Mouse (Mus musculus) intestine, embryonic 16.5 days (tissue): ENCODE data around the gene Plcd3. TPM values are rescaled to one million over a fixed set of nuclear protein-coding genes. Genes with fewer than 3 reads are reported as not detected.

Source experiments
- ATAC-seq: fragments of 200-750 bp; cut with Nextera tagmentation; 2 replicates; pipeline ENCODE4 v1.8.0; 2017; ENCODE audit warnings: moderate TSS enrichment, moderate library complexity
- H3K27ac ChIP-seq: fragments of 300-500 bp; sonication (generic); 2 replicates; pipeline ENCODE4 v1.5.1; 2014; ENCODE audit warnings: mild to moderate bottlenecking, low read length
- H3K27me3 ChIP-seq: fragments of 300-500 bp; sonication (generic); replicated peaks from 2 replicates; pipeline ENCODE4 v1.6.1; 2014; ENCODE audit warnings: low read length, control low read depth, mixed read lengths; ENCODE audit not compliant: control insufficient read depth, insufficient read depth
- H3K36me3 ChIP-seq: fragments of 300-500 bp; sonication (generic); 2 replicates; pipeline ENCODE4 v1.6.1; 2014; ENCODE audit warnings: low read length, control low read depth; ENCODE audit not compliant: control insufficient read depth, insufficient read depth
- H3K4me1 ChIP-seq: fragments of 300-500 bp; sonication (generic); 2 replicates; pipeline ENCODE4 v1.6.1; 2014; ENCODE audit warnings: low read length, control low read depth, mixed read lengths; ENCODE audit not compliant: control insufficient read depth, insufficient read depth
- H3K4me2 ChIP-seq: fragments of 300-500 bp; sonication (generic); 2 replicates; pipeline ENCODE4 v1.6.1; 2014; ENCODE audit warnings: low read depth, low read length, control low read depth
- H3K4me3 ChIP-seq: fragments of 300-500 bp; sonication (generic); 2 replicates; pipeline ENCODE4 v1.5.1; 2014; ENCODE audit warnings: mild to moderate bottlenecking, low read length
- H3K9ac ChIP-seq: fragments of 300-500 bp; sonication (generic); 2 replicates; pipeline ENCODE4 v1.6.1; 2014; ENCODE audit warnings: low read depth, low read length
- H3K9me3 ChIP-seq: fragments of 300-500 bp; sonication (generic); 2 replicates; pipeline ENCODE4 v1.6.1; 2016; ENCODE audit warnings: low read length, control low read depth; ENCODE audit not compliant: control insufficient read depth
- WGBS: fragments of 180-500 bp; shearing (Covaris S2); extraction: QIAGEN DNeasy Blood & Tissue Kit; methylation state at CpG from one replicate; pipeline ENCODE4 v1.1.7; 2014; 5-methylcytosine and 5-hydroxymethylcytosine counted together
- polyA plus RNA-seq: library from polyadenylated mRNA; unstranded; fragments of >200 nt; fragmentation: Nextera tagmentation; extraction: Ambion mirVana; gene quantifications from 2 replicates; pipeline ENCODE4 v1.2.1, GENCODE M21; 2015

The Plcd3 gene
- polyA plus RNA-seq, 1 experiment from 2014 or later, result 2.3 TPM

DNA sequence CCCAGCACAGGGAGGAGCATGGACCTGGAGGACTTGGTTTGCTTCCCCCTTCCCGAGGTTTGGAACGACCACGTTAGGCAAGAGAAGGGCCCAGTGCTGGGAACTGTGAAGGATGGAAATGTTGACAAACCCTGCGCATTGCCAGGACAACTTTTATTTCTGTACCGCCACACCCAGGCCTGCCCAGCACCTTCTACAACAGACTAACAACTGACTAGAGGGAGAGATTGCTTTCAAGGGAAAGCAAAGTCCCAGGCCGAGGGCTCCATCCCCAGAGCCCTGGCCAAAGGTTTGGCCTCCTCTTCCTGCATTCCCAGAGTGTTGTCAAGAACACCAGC lies 39.3 kb upstream of the Plcd3 start:
- 25% methylated on average over 6 of the region's 6 CpGs for WGBS
- H3K4me2 ChIP-seq, result 0 out of 2 replicates have a peak overlapping the region, but pooled peaks have one; percentile 24
- no peaks in the 10 kb centered on the region for H3K9me3 ChIP-seq
- peak overlapping the region; percentile 98 for H3K27ac ChIP-seq
- H3K36me3 ChIP-seq, result no peaks in the 10 kb centered on the region; the same call in 1 of the 2 replicates
- H3K4me3 ChIP-seq, result no peak overlapping the region
- ATAC-seq, result peak; percentile 37
- H3K9ac ChIP-seq, result peak overlapping the region; percentile 62
- H3K27me3 ChIP-seq, result no peaks in the 10 kb centered on the region
- peaks cover 49% of the 10 kb centered on the region for H3K4me1 ChIP-seq

DNA sequence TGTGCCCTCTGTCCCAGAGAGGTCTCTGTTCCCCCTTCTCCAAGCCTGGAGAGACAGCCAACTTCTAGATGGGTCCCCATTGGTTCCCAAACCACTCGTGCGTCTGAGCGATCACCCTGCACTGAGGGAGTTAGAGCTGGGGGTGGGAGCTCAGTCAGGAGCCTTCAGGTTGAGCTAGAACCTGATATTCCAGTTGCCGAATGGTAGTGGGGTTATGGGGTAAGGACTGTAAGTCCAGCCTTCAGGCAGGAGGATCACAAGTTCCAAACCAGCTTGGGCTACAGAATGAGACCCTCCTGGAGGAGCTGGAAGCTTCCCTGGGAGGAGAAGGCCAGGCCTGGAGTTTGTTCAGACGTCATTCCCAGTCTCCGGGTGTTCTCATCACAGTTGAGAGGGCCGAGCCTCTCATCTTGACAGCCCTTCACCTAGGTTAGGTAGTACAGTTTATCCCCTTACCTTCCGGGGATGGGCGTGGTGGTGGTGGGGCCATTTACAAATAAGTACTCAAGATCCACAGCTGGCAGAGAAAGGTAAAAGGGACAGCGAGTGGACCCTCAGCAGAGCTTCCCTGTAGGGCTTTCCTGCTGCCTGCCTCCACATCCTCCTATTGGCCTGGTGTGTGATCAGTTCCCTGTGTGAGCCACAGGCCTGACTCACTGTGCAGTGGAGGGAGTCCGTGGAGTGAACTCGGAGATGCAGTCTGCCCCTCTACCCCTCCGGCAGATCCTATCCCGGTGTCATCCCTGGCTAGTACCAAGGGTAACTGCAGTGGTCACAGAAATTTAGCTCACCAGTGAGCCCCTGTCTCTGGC lies 38.7 kb upstream of the Plcd3 start:
- H3K27me3 ChIP-seq, result no peaks in the 10 kb centered on the region
- H3K4me1 ChIP-seq, result peaks cover 47% of the 10 kb centered on the region
- no peak overlapping the region for H3K4me3 ChIP-seq
- 65% methylated on average over 14 of the region's 14 CpGs for WGBS
- no peaks in the 10 kb centered on the region for H3K9me3 ChIP-seq
- ATAC-seq, result no peak
- 0 out of 2 replicates have a peak overlapping the region, but pooled peaks have one; percentile 24 for H3K4me2 ChIP-seq
- peak overlapping the region; percentile 62 for H3K9ac ChIP-seq
- peak overlapping the region; percentile 98 for H3K27ac ChIP-seq
- no peaks in the 10 kb centered on the region; the same call in 1 of the 2 replicates for H3K36me3 ChIP-seq

DNA sequence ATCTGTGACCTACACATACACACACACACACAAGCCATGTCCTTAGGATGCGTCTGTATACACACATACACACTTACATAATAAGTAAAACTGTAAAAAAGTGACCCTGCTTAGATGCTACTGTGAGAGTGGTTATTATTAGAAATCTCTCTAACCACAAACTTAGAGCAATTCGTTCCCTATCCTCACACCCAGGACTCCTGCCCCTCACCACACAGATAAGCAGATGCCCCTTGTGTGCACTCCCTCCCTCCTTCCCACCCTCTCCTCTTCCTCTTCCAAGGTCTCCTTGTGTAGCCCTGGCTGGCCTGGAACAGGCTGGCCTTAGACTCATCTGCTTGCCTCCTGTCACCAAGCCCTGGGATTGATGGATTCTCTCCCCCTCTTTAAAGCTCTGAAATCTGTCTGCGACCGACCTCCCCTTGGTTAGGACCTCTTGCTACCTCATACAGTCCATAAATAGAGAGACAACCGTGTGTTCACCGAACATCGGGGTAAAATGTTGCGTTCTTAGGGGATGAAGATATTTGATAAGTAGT lies 34.6 kb upstream of the Plcd3 start:
- H3K36me3 ChIP-seq, result no peaks in the 10 kb centered on the region; the same call in 1 of the 2 replicates
- H3K4me3 ChIP-seq, result no peak overlapping the region
- H3K27me3 ChIP-seq, result no peaks in the 10 kb centered on the region
- peaks cover 30% of the 10 kb centered on the region for H3K4me1 ChIP-seq
- H3K9ac ChIP-seq, result no peak overlapping the region
- no peaks in the 10 kb centered on the region for H3K9me3 ChIP-seq
- no peak overlapping the region for H3K4me2 ChIP-seq
- no peak overlapping the region for H3K27ac ChIP-seq
- no peak for ATAC-seq
- WGBS, result 83% methylated on average over 8 of the region's 8 CpGs

DNA sequence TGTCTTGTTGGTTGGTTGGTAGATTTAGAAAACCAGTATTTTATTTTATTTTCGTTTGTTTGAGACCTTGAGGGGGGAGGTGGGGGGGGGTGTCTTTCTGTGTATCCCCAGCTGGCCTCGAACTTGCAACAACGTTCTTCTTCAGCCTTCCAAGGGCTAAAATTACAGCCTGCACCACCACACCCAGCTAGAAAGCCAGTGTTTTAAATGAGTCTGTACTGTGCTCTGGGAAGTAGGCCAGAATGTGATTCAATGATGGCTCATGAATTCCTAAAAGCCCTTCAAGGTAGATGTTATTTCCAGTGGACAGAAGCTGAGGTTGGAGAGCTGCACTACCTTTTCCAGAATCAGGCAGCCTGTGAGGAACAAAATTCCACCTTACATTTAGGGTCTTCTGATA lies 32.8 kb upstream of the Plcd3 start:
- Histone ChIP-seq H3K27ac (no peak overlapping the region), H3K4me2 (peak overlapping the region; percentile 60; the same call in 1 of the 2 replicates)
- WGBS, result 75% methylated on average over 3 of the region's 3 CpGs

DNA sequence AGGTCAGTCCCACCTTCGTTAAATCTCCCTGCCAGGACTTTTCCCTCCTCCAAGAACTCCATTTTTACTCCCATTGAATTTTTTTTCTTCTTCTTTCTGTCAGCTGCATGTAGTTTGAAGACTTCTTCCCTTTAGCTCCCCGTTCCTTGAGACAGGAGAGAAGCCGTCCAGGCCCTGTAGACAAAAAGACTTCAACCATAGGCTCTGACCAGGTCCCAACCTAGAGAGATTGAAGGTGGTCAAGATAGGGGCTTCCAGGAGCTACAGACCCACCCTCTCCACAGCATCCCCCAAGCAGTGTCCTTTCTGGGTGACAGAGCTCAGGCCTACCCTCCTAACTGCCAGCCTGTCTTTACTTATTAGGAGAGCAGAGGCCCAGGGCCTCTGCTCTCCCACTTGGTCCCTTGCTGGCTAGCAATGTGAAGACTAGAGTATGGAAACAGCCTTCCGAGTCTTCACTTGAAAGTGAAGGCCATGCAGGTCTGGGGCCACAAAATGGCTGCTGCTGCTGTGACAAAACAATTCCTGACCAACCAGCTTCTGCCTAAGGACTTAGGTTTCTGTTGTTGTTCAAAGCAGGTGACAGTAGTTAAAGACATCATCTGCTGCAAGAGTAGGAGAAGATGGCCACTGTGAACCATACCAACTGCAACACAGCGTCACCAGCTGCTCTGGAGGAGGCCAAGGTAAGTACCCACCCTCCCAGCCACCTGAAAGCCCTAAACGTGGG lies 32.2 kb upstream of the Plcd3 start:
- Histone ChIP-seq H3K9me3 (no peaks in the 10 kb centered on the region), H3K9ac (peak overlapping the region; percentile 67), H3K4me2 (peak overlapping the region; percentile 60), H3K27ac (peak overlapping the region; percentile 82), H3K4me3 (peak overlapping the region; percentile 44), H3K4me1 (peaks cover 24% of the 10 kb centered on the region), H3K36me3 (no peaks in the 10 kb centered on the region), H3K27me3 (no peaks in the 10 kb centered on the region)
- peak; percentile 7; the same call in 1 of the 2 replicates for ATAC-seq
- 56% methylated on average over 6 of the region's 6 CpGs for WGBS

More for the DNA sequence above, 32.8 kb upstream of the Plcd3 start:
- H3K4me1 ChIP-seq, result peaks cover 24% of the 10 kb centered on the region
- no peaks in the 10 kb centered on the region for H3K9me3 ChIP-seq
- H3K9ac ChIP-seq, result peak overlapping the region; percentile 67
- no peak overlapping the region for H3K4me3 ChIP-seq
- ATAC-seq, result no peak
- no peaks in the 10 kb centered on the region; the same call in 1 of the 2 replicates for H3K36me3 ChIP-seq
- no peaks in the 10 kb centered on the region for H3K27me3 ChIP-seq

DNA sequence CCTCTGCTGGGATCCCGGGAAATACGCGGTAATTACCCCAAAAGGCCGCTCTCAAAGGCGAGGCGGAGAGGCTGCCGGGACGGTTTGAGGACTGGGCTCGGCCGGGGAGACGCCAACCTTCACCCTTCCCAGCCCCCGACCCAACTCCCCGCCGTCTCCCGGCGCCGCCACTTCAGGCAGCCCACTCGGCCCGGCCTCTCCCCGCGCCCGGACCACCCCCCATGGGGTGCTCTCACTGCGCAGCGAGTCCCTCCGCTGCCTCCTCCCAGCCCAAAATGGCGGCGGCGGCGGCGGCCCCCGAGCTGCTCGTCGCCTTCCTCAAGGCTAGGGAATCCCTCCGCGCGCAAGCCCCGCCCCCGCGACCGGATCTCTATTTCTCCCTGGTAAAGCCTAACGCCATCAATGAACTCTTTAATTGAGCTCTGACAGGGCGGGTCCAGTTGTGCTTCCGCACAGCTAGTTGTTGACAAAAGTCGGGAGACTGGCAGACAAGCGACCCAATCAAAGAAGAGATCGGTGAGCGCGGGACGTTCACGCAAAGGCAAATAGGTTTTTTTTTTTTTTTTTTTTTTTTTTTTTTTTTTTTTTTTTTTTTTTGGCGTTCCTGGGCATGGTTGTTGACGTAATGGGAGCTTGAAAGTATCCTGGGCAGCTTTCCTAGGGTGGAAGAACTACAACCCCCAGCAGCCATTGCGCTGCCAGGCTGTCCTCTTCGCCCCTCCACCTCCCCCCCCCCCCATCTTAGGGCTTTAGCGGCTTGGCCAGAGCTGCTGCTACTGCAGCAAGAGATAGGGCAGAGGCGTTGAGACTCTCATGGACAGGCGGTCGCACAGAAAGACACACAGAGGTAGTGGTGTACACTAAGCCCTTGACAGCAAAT lies 31.4 kb upstream of the Plcd3 start:
- Histone ChIP-seq H3K4me2 (peak overlapping the region; percentile 66), H3K9me3 (no peaks in the 10 kb centered on the region), H3K4me1 (peaks cover 24% of the 10 kb centered on the region), H3K4me3 (peak overlapping the region; percentile 86), H3K9ac (peak overlapping the region; percentile 100), H3K36me3 (no peaks in the 10 kb centered on the region), H3K27ac (peak overlapping the region; percentile 97), H3K27me3 (no peaks in the 10 kb centered on the region)
- under 1% methylated on average over 58 of the region's 58 CpGs for WGBS
- peak; percentile 92 for ATAC-seq

DNA sequence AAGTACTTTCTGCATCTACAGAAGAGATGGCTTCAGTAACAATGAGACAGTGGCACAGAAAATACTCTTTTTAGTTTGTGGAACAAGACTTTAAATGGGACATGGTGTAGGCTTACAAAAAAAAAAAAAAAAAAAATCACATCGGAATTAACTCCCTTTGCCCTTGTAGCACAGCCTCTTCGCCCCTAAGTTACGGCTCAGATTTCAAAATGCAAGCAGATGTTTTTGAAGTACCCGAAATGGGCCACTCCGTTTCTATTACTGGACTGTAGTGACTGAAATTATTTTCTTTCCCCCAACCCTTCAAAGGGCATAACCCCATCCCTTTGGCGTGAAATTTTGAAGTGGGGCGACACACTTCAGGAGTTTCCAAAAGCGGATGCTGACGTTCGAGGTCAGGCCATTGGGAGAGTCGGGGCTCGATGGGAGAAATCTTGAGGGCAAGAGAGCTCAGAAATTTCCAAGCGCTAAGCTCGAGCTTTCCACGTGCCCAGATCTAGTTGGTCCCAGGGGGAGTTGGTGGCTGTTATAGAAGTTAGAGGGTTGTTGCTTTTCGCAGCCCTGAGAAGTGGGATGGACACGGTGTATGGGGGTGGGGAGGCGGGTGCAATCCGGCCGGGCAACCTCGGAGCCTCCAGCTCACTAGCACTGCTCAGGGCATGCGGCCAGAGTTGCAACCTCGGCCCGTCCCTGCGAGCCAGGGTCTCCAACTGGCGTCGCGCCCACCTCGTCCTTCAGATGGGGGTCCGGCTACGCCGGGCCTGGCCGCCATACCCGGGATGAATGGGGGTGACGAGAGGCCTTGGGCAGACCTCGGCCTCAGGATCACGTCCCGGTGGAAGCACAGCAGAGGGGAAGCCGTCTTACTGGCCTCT lies 30.5 kb upstream of the Plcd3 start, which contains the start of gene Hexim2:
Gene Hexim2, plus strand, starts transcription at position 729 of the 875 bp plus-strand sequence.
- Histone ChIP-seq H3K9ac (peak within 1 kb of the TSS; percentile 100), H3K4me2 (peak within 1 kb of the TSS; percentile 66), H3K9me3 (no peaks in the 10 kb centered on the region), H3K4me1 (peaks cover 24% of the 10 kb centered on the region), H3K36me3 (no peaks in the 10 kb centered on the region), H3K27ac (peak within 1 kb of the TSS; percentile 97), H3K4me3 (peak within 1 kb of the TSS; percentile 86), H3K27me3 (no peaks in the 10 kb centered on the region)
- peak; percentile 56 for ATAC-seq
- WGBS, result under 1% methylated on average over 39 of the region's 39 CpGs

DNA sequence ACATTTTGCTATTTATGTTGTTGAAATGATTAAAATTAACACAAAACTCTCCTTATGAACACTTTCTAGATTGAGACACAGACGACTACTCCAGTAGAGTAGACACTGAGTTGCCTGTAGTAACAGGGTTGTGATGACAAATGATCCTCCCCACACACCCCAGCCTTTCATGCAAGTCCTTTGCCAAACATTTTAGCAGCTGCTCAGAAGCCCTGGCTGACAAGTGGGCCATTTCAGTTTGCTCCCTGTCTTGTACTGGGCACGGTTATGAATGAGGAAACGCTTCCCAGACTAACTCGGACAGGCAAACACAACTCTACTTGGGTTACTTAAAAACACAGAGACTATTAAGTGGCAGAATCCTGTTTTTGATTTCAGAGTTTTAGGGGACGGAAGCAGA lies 18.9 kb upstream of the Plcd3 start:
- Histone ChIP-seq H3K9me3 (no peaks in the 10 kb centered on the region), H3K27ac (no peak overlapping the region), H3K4me1 (peaks cover 8% of the 10 kb centered on the region), H3K4me2 (no peak overlapping the region), H3K9ac (no peak overlapping the region), H3K4me3 (no peak overlapping the region), H3K36me3 (no peaks in the 10 kb centered on the region), H3K27me3 (no peaks in the 10 kb centered on the region)
- ATAC-seq, result no peak
- WGBS, result 52% methylated on average over 5 of the region's 5 CpGs
